Mouse (Mus musculus) macrophage (primary cell): ENCODE results near the gene Smarcb1. TPM values are rescaled to one million over a fixed set of nuclear protein-coding genes. Genes with fewer than 3 reads are reported as not detected.

Experiments used
- polyA plus RNA-seq: library from polyadenylated mRNA; stranded (reverse); fragments of 250-400 nt; gene quantifications from 3 replicates; pipeline ENCODE4 v1.2.4, GENCODE M21; 2018; ENCODE audit warnings: inconsistent platforms

Smarcb1 gene
- polyA plus RNA-seq, 1 experiment from 2014 or later, result 36.6 TPM

Other genes with a start within 250 kb of the Smarcb1 start
- gene Cabin1, start 157.3 kb downstream of the Smarcb1 start, polyA plus RNA-seq, result 19.2 to 42.5 TPM (median 19.8 TPM) in 3 replicates
- 47.3 to 66.7 TPM (median 58.9 TPM) in 3 replicates for gene Ddt, start 148.2 kb downstream of the Smarcb1 start, polyA plus RNA-seq
- gene Gm20441, start 140.7 kb downstream of the Smarcb1 start, polyA plus RNA-seq, result not detected in 3 replicates
- 2.9 to 4.2 TPM (median 4.1 TPM) in 3 replicates for gene Gstt3, start 140.2 kb downstream of the Smarcb1 start, polyA plus RNA-seq
- 0.27 to 1.5 TPM (median 0.67 TPM) in 3 replicates for gene Gstt1, start 123.0 kb downstream of the Smarcb1 start, polyA plus RNA-seq
- gene Gstt4, start 99.1 kb downstream of the Smarcb1 start, polyA plus RNA-seq, result not detected in 3 replicates
- gene Gstt2, start 84.2 kb downstream of the Smarcb1 start, polyA plus RNA-seq, result 6.2 to 19.7 TPM (median 10.8 TPM) in 3 replicates
- 121 to 436 TPM (median 382 TPM) in 3 replicates for gene Mif, start 61.4 kb downstream of the Smarcb1 start, polyA plus RNA-seq
- gene Derl3, start 28.2 kb downstream of the Smarcb1 start, polyA plus RNA-seq, result not detected in 3 replicates
- 7.6 to 12.8 TPM (median 11.6 TPM) in 3 replicates for gene Chchd10, start 11.5 kb upstream of the Smarcb1 start, polyA plus RNA-seq
- 0.36 to 1.3 TPM (median 1.0 TPM) in 3 replicates for gene Mmp11, start 14.9 kb upstream of the Smarcb1 start, polyA plus RNA-seq
- gene Gm867, start 19.1 kb upstream of the Smarcb1 start, polyA plus RNA-seq, result not detected in 3 replicates
- gene Vpreb3, start 21.4 kb upstream of the Smarcb1 start, polyA plus RNA-seq, result not detected in 3 replicates
- 0.07 TPM in 1 of 3 replicates, not detected in the others for gene Gm5134, start 32.9 kb upstream of the Smarcb1 start, polyA plus RNA-seq
- gene Zfp280b, start 111.0 kb upstream of the Smarcb1 start, polyA plus RNA-seq, result 2.7 to 5.0 TPM (median 3.8 TPM) in 3 replicates
- not detected in 3 replicates for gene Slc5a4b, start 189.3 kb upstream of the Smarcb1 start, polyA plus RNA-seq
- not detected in 3 replicates for gene Slc5a4a, start 225.8 kb upstream of the Smarcb1 start, polyA plus RNA-seq